Mouse (Mus musculus) T-helper 17 cell (primary cell): ENCODE results near the gene Ucn2.

Source experiments
- in situ Hi-C, 2 experiments: fragments of 300-600 bp; cut with MboI, MseI; formaldehyde crosslinking; loops; 1 replicate in 1 of 2; 2 replicates in 1 of 2; pipeline ENCODE4 v1.15.1; 2025; ENCODE audit warnings: high pct_unique_total_duplicates in 2 of 2

The Ucn2 gene

GRCm38 (mm10) chr9:109028421-109028820 lies 42.6 kb downstream of the Ucn2 start:
- in situ Hi-C loops: no loop called here

GRCm38 (mm10) chr9:109028919-109029318 lies 43.1 kb downstream of the Ucn2 start:
- in situ Hi-C loops: no loop called here

GRCm38 (mm10) chr9:109030312-109030711 lies 44.5 kb downstream of the Ucn2 start:
- in situ Hi-C loops: no loop called here

- in situ Hi-C loops: no loop called here
Measured at GRCm38 (mm10) chr9:109031001-109031400, 45.2 kb downstream of the Ucn2 start.

- in situ Hi-C loops: no loop called here
Measured at GRCm38 (mm10) chr9:109031686-109032085, 45.9 kb downstream of the Ucn2 start.

- in situ Hi-C loops: no loop called here
Measured at GRCm38 (mm10) chr9:109032435-109032834, 46.6 kb downstream of the Ucn2 start.
